Mouse (Mus musculus): ENCODE data around the gene Map7. TPM values are rescaled to one million over a fixed set of nuclear protein-coding genes. Genes with fewer than 3 reads are reported as not detected.

The Map7 gene
- total RNA-seq, 2 experiments from 2014 or later, result 71.4 to 75.2 TPM

DNA sequence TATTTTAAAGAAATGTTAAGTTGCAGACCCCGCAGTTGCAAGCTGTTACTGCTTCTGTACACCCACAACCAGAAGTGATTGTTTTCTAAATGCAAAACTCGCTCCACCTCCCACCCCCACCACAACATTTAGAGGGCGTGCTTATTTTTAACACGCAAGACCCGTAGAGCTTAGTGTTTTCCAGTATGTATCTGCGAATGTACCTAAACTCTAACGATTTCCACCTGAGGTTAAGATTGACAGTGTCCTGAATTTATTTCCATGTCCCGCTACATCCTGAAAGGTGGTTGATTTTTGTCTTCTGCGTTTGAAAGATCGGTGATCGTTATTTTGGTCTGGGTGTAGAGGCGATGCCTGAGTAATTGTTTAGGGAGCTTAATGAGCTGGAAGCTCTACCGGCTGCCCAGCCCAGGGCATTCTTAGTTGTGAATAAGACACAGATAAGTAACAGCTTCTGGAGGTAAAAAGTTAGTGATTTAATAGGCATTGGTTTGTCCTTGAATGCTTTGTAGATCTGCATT lies 1.6 kb downstream of the Map7 start:
- DNase-seq (ENCODE audit: low spot score in 2 of 2), result peak; percentile 16 to 58

DNA sequence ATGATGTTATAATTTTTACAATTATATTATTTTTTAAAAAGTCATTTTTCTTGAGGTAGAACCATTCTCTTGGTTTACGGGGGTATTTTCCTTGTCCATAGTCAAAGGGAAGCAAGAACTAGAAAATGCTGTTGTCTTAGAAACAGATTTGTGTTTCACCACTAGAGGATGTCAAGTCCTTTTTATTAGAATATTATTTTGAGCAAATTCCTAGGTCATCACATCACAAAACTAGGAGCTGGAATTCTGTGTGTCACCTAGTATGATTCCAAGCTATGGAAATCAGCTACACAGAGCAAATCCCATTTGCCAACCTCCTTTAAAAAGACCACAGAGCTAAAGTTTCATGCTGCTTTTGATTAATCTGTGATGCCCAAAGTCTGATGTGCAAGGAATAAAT lies 3.9 kb downstream of the Map7 start:
- no peak for DNase-seq (ENCODE audit: low spot score in 2 of 2)

DNA sequence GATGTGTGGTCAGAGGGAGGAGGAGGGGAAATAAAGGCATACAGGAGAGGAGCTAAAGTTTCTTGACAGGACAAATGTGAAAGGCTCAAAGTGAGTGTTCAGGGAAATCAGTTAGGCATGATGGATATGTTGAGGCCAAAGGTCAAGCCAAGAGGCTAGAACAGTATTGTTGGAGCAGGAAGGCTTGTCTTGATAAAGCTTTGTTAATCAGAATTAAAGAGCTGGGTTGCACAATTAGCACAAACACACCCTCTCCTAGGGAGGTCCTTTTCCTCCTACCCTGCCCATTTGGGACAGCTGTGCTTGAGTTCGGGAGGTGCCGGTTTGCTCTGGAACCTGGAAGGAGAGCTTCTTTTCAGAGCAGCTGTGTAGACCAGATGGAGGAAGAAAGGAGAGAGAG lies 5.2 kb downstream of the Map7 start:
- no peak for DNase-seq (ENCODE audit: low spot score in 2 of 2)

DNA sequence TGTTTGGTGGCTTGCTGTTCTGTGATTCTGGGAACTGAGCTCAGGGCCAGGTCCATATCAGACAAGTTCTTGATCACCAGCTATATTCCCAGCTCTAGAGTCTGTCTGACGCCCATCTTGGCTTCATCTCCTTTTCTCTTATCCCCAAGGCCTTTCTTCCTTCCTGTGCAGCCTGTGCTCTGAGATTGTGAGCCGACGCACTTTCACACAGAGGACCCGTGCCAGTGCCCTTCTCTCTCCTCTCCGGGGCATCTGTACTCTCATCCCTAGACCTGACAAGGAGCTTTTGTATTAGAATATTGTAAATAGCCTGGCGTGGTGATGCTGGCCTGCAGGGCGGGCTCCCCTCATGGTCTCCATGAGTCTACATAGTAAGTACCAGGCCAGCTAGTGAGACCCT lies 7.1 kb downstream of the Map7 start:
- no peak for DNase-seq (ENCODE audit: low spot score in 2 of 2)

DNA sequence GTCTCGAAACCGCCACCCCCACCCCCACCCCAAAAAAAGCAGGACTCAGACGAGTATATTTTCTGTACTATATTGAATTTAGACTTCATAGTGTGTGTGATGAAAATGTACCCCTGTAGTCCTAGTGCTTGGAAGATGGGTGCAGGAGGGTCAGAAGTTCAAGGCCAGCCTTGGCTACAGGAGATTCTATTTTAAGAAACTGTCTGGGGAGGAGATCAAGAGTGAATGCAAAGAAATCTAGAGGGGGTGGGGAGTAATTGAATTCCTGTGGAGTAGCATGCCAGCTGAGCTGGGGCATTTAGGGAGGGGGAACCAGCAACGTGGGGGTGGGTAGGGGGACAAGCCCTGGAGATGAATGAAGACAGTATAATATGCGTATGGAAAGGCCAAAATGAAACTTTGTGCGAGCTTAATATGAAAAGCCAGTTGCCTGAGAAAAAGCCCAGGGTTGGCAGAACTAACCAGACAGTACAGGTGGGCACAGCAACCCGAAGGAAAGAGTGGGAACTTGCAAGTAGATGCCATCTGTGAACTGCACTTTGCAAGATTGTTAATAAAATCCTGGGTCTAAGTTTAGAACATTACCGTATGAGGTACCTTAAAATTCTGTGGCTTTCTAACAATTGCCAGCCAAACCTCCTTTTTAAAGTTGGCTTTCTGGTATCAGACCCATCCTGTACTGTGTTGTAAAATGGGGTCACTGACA lies 8.9 kb downstream of the Map7 start:
- no peak for DNase-seq (ENCODE audit: low spot score in 2 of 2)

DNA sequence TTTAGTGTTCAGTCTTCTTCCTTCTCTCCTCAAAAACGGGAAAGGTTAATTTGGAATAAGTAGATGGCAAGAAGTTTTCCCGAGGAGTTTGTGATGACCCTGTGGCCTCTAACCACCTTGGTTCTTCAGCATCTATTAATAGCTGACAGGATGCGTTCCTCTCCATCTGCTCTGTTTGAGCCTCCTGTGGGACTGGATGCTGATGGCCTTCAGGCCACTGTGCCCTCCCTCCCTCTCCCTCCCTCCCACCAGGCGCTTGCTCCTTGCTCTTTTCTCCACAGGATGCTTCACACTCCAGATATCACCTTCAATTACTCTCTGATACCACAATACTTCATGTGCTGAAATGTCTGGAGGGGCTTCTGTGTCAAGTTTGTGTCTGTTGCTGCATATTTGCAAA lies 10.5 kb downstream of the Map7 start:
- DNase-seq (ENCODE audit: low spot score in 2 of 2), result no peak

DNA sequence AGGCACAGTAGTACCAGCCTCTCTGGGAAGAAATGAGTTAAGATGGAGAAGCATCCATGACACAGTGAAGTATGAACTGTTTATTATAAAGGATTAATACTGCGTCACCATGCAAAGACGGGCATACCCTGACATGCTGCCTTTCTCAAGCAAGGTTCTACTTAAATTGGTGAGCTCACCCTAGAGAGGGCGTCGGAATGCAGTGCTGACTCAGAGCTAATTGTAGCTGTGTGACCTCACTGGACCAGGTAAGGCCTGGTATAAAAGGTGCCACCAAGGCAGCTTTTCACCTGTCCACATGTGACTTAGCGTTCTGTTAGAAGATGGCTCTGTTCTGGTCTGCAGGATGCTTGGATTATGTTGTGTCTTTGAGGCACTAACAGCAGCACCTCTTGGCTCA lies 11.0 kb downstream of the Map7 start:
- no peak for DNase-seq (ENCODE audit: low spot score in 2 of 2)

DNA sequence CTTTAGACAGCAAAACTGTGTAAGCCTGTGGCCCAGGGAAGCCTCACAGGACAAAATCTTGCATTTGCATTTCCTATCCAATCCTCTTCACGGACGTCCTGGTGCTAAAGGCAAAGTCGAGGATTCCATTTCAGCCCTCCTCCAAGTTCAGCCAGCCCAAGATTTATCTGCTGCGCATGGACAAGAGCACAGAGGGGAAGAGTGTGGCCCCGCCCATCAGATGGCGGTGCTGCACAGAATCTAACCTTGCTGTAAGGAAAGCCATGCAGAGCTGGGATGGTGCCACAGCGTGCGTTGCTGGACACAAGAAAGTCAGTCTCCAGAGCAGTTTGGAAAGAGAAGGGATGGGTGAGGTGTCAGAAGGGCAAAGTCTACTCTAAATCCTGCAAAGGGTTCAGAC lies 12.6 kb downstream of the Map7 start:
- no peak for DNase-seq (ENCODE audit: low spot score in 2 of 2)

DNA sequence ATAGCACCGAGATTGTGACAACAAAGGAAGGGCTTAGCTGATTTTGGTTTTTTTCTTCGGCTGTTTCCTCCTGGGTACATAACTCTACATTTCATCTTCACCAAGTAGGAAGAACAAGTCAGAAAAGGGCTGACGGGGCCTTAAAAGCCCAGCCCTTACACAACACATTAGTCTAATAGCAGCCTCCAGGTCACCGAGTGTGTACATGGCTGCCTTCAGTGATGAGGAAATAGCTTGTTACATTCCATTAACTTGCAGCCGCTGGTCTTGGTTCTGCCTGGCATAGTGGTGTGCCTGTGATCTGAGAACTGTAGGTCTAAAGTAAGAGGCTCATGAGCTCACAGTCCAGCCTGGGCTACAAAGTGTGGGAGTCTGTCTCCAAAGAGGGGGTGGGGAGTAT lies 16.5 kb downstream of the Map7 start:
- DNase-seq (ENCODE audit: low spot score in 2 of 2), result no peak

DNA sequence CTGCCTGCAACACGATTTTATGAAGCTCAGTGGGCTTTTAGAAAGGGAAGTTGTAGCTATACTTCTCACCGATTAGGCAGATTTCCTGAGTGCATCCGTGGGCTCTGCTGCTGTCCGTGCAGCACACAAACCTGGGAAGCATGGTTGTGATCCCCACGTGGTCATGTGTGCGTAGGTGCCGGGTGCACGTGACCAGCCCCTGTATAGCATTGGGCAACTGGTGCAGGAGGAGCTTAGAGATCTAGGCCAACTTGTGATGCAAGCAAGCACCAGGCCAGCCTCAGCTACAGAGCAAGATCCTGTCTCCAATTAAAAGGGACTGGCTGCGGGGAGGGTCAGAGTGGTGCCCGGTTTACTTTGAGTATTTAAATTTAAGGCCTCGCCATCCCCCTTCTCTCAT lies 18.5 kb downstream of the Map7 start:
- DNase-seq (ENCODE audit: low spot score in 2 of 2), result no peak

DNA sequence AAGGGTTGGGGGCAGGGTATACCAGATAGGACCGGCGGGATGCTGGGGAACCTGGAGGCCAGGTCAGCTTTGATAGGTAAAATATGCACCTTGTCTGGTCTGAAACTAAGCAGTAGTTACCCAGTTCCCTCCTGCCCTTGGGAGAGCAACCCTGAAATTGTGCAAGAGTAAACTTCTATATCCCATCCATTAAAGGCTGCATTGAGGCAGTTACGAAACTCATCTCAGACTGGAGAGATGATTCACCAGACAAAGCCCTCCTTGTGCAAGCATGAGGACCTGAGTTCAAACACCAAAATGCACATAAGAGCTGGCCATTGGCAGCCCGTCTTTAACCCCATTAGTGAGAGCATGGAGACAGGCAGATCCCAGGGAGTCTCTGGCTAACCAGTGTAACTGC lies 19.2 kb downstream of the Map7 start:
- DNase-seq (ENCODE audit: low spot score in 2 of 2), result no peak

DNA sequence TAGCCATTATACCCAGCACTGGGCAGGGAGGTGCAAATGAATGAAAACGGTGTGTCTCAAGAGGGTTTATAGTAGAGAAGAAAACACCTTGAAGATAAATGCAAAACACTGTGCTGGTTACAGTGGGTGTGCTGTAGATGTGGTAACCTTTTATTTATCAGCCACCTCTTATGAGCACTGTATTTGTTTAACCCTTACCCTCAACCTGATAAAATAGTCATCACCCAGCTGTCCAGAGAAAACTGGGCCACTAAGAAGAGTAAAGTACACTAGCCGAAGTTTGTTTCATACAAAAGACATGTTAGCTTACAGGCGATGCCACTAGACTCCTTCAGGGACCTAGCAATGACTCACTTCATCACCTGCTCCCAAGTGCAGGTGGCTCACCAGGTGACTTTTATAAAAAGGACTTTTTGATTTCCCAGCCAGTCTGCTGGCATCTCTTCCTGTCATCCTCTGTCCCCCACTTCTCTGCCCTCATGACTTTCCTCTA lies 21.0 kb downstream of the Map7 start:
- DNase-seq (ENCODE audit: low spot score in 2 of 2), result no peak

DNA sequence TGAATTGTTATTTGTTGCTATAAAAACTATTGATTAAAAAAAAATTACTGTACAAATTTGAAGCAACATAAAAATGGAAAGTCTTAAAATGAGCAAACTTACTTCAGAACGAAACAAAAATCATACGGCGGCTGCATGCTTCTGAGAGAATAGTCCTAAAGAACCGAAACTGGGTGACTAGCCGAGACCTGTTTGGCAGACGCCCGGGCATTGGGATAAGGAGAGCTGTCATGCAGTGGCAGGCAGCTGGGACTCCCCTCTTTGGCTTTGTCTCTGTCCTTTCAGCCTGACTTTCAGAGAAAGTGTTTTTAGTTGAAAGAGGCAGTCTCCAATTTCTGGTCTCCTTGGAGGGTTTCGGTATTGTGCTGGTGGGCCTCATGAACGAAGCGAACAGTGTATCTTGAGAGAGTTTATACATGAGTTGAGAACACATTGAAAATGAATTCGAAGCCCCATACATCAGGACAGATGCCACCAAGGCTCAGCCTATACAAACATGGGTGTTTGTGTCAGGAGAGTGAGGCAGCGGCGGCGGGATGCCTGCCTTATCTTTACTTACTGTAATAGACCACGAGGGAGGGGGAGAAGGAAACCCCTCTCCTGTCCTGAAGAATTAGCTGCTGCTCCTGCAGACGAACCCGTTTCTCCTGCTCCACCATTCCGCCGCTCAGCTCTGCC lies 21.8 kb downstream of the Map7 start:
- DNase-seq (ENCODE audit: low spot score in 2 of 2), result no peak

DNA sequence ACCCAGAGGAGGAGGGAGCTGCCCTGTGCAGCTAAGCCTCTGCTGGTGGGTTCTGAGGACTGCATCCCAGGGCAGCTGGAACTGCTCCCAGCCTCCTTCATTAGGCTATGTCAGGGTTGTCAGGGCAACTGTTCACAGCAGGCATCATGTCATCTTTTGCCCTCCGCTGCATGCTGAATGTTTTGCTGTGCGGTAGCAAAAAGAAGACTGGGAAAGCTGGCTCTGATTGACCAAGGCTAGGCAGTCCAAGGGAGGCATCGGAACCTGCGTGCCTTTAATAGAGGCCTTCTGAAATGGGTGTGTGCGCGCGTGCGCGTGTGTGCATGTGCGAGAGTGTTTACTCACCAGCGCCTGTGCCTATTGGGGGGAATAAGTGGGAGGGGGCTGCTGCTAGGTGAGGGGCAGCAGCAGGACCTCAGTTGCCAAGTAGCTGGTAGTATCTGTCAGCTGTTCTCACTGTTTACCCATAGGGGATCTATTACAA lies 22.4 kb downstream of the Map7 start:
- peak; percentile 83 to 87 for DNase-seq (ENCODE audit: low spot score in 2 of 2)

DNA sequence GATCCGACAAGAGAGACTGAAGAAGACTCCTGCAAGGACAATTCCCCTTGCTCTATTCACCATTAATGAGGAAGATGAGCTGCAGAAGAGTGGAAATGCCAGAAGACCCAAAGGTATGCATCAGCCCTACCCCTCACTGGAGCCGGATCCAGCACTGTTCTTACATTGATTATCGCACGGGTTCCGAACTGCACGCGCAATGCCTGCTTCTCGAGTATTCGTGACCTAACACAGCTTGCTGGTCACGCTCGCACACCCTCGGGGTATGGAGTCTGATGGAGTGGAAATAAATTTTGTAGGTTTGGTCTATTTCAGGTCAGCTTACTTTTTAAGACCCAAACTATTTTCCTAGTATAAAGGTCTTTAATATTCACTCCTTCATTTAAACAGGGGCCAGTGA lies 22.9 kb downstream of the Map7 start:
- peak in 1 of 2 experiments; percentile 35 for DNase-seq (ENCODE audit: low spot score in 2 of 2)

DNA sequence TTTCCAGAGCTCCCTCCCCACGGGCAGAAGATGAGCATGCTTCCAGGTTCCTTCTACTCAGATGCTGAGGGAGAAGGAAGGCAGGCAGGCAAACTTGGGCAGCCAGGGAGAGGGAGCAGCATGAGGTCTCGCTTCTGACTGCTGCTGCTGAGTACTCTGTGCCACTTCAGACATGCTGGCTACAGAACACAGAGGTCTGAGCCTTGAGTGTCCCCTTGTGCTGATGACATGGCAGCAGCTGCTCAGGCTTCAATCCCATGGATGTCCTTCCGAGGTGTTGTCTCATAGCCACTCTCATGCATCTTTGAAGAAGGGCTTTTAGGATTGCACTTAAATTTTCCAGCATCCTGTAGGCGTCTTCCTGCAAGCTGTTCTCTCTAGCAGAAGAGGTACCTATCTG lies 23.5 kb downstream of the Map7 start:
- no peak for DNase-seq (ENCODE audit: low spot score in 2 of 2)

DNA sequence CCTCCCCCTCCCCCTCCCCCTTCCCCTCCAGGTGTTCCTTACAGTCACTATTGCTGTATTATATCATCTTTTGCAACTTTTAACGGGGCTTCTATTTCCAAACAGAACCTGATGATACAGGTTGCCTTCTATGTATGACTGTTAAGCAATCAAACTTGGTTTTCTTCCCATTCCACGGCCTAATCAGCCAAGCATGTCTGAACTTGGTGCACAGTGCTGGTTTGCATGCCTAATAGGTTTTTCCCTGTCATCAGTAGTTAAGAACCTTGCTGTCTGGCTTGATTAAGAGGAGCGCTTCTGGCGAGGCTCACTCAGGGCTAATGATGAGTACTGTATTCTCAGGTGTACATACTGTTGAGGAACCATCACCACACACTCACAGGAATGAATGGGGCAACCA lies 25.5 kb downstream of the Map7 start:
- no peak for DNase-seq (ENCODE audit: low spot score in 2 of 2)

DNA sequence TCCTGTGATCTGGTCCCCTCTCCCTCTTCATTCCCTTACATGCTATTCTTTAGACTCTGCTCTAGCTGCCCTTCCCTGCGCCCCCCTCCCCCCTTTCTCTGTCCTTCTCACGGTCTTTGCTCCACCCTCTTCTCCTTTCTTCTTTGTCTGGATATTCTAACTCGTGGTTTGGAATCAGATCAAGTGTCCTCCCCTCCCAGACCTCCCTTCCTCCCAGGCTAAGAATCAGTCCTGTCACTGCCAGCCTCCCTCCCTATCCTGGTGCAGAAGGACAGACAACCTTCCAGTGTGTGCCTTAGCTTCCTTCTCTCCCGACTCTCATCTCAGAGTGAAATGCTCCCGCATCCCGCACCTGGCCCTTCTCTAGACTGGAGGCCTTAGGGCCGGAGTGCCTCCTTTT lies 27.8 kb downstream of the Map7 start:
- no peak for DNase-seq (ENCODE audit: low spot score in 2 of 2)

DNA sequence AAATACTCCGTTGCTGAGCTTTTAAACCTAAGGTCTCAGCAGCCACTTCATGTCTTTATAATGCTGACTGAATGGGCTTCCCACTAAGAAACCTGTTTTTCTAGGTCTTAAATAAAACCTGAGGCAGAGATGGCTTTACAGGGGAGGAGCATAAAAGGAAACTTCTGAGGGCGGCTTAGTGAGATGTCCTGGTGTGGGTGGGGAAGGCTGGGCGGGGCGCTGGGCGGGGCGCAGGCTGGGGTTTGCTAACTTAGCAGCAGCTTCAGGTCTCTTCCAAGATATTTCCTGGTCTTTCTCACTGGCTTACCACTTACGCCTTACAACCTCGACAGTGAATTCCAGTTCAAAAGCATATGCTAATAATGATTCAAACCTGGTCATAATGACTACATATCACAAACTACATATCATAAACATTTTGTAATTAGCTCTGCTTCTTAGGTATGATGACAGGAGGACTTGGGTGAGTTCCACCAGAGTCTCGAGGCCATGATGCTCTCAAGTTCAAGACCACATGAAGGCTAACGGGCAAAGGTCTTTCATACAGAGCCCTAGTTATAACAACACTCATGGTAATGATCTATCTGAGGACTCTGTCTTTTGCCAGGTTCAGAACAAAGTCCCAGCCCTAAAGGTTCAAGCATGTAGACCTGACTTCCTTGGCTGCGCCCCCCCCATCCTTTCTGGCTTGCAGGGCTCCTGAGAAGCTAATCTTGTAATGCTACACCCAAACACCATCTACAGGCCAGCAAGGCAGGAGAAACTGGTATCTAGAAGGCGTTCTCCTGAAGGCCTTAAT lies 30.7 kb downstream of the Map7 start:
- no peak for DNase-seq (ENCODE audit: low spot score in 2 of 2)

DNA sequence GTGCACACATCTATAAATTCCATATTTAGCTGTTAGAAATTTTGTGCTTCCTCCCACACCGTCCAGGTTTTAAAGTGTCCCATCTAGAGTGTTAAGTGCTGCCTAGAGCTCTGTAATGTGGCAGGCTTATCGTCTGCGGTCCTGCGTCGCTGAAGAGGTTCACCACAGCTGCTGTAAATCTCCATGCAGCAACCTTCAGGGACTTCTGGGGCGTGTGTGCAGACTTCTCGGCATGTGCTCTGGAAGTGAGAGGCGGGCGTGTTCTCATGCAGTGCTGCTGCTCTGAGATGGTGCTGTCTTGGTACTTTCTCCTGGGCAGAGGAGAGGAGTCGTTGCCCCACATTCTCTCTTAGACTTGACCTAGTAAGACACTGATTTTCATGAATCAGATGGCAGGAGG lies 32.9 kb downstream of the Map7 start:
- DNase-seq (ENCODE audit: low spot score in 2 of 2), result no peak

DNA sequence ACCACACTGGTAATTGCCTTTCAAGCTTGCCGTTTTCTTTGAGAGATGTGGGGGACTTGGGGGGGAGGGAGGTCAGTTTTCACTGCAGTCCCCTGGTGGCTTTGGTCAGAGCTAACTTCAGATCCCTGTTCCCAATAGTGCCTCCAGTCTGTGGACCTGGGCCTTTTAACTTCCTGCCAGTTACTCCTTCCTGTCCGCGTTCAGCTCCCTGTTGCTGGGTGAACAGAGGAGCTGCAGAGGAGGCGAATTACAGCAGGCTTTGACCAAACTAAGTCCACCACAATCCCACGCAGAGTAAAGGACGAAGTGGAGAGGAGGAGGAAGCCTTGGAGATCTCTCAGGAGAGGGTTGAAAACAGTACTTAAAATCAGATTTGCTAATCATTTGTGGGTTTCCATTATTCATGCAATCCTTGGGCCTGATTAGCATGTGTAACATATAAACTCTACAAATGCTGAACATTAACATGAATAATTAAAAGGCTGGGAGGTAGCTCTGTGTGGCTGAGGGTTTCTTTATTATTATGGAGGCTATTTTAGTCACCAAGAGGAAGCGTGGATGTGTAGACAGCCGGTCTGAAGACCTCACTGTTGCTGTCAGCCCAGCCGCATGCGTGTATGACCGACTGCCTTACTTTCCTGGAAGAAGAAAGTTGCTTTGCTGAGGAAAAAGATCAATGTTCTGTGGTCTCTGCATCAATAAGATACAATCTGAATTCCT lies 33.6 kb downstream of the Map7 start:
- no peak for DNase-seq (ENCODE audit: low spot score in 2 of 2)

Measured in layer of hippocampus, postnatal 14 days (tissue).